Mouse (Mus musculus): ENCODE measurements at regions not wholly inside any gene's neighbourhood (a gene's known extent, or its start where the extent isn't known, plus 50 kb on each side); places are given as distances from the start of the nearest gene placed in this dataset.

GRCm38 (mm10) chr4:58613022-58613421 is 59.3 kb upstream of the Lpar1 start:
- no peak for ATAC-seq (ENCODE audit: insufficient read depth, low FRiP score, low TSS enrichment)
- H3K9me3 ChIP-seq (ENCODE audit: control insufficient read depth, low read length) = no peaks in the 10 kb centered on the region
- H3K27me3 ChIP-seq (ENCODE audit: control insufficient read depth, insufficient read depth, low read length) = no peaks in the 10 kb centered on the region
- H3K4me3 ChIP-seq (ENCODE audit: low read depth, low read length) = no peak overlapping the region
- WGBS = 88% methylated on average over 3 of the region's 3 CpGs
- no peak overlapping the region for H3K27ac ChIP-seq (ENCODE audit: low read depth, low read length)
- no peaks in the 10 kb centered on the region for H3K4me1 ChIP-seq (ENCODE audit: control insufficient read depth, insufficient read depth, low read length)
- no peak overlapping the region for H3K4me2 ChIP-seq (ENCODE audit: low read depth)
- H3K36me3 ChIP-seq (ENCODE audit: control insufficient read depth, insufficient read depth, low read length) = no peaks in the 10 kb centered on the region
- no peak for DNase-seq (ENCODE audit: low spot score)
- no peak overlapping the region for H3K9ac ChIP-seq (ENCODE audit: low read length)

- Histone ChIP-seq H3K36me3 (ENCODE audit: control insufficient read depth, insufficient read depth, low read length) (no peaks in the 10 kb centered on the region), H3K9me3 (ENCODE audit: control insufficient read depth, low read length) (no peaks in the 10 kb centered on the region), H3K4me2 (ENCODE audit: low read depth) (no peak overlapping the region), H3K9ac (ENCODE audit: low read length) (no peak overlapping the region), H3K27me3 (ENCODE audit: control insufficient read depth, insufficient read depth, low read length) (no peaks in the 10 kb centered on the region), H3K4me1 (ENCODE audit: control insufficient read depth, insufficient read depth, low read length) (no peaks in the 10 kb centered on the region), H3K27ac (ENCODE audit: low read depth, low read length) (no peak overlapping the region), H3K4me3 (ENCODE audit: low read depth, low read length) (no peak overlapping the region)
- 93% methylated on average over 2 of the region's 2 CpGs for WGBS
- no peak for DNase-seq (ENCODE audit: low spot score)
- no peak for ATAC-seq (ENCODE audit: insufficient read depth, low FRiP score, low TSS enrichment)
Measured at GRCm38 (mm10) chr4:58607491-58607890, 53.8 kb upstream of the Lpar1 start.

- no peaks in the 10 kb centered on the region for H3K9me3 ChIP-seq (ENCODE audit: control insufficient read depth, low read length)
- 83% methylated on average over 3 of the region's 3 CpGs for WGBS
- H3K4me1 ChIP-seq (ENCODE audit: control insufficient read depth, insufficient read depth, low read length) = no peaks in the 10 kb centered on the region
- H3K27ac ChIP-seq (ENCODE audit: low read depth, low read length) = no peak overlapping the region
- no peak overlapping the region for H3K4me2 ChIP-seq (ENCODE audit: low read depth)
- H3K36me3 ChIP-seq (ENCODE audit: control insufficient read depth, insufficient read depth, low read length) = no peaks in the 10 kb centered on the region
- DNase-seq (ENCODE audit: low spot score) (no peak), ATAC-seq (ENCODE audit: insufficient read depth, low FRiP score, low TSS enrichment) (no peak)
- no peak overlapping the region for H3K4me3 ChIP-seq (ENCODE audit: low read depth, low read length)
- no peak overlapping the region for H3K9ac ChIP-seq (ENCODE audit: low read length)
- no peaks in the 10 kb centered on the region for H3K27me3 ChIP-seq (ENCODE audit: control insufficient read depth, insufficient read depth, low read length)
Measured at GRCm38 (mm10) chr4:58605941-58606340, 52.2 kb upstream of the Lpar1 start.

Measured in neural tube, embryonic 11.5 days (tissue).